Mouse (Mus musculus): ENCODE data around the gene Hist1h1c.

DNA sequence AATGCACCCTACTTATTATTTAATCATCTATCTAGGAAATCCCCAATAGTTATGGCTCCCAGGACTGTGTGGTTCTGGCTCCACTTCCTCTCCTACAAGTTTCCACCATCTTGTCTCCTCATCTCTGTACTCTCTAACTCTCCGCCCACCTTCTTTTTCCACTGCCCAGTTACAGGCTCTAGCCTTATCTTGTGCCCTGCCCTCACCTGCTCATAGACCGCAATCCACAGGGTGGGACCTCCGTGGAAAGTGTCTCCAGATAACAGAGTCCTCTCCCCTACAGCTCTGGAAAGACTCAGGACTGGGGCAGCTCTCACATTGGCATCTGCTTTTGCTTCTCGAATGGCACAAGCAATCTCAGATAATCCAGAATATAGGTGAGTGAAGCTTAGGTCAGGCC, 40.4 kb downstream of the Hist1h1c start:
- TF ChIP-seq HCFC1 (IDR thresholded peaks at IDR 0.05; ENCODE audit: borderline replicate concordance, insufficient read depth, low read length) (no peak), ZC3H11A (IDR thresholded peaks at IDR 0.05; ENCODE audit: borderline replicate concordance, low read depth, low read length) (no peak), ZNF384 (IDR thresholded peaks at IDR 0.05; ENCODE audit: low read depth, low read length) (no peak), MAFK (IDR thresholded peaks at IDR 0.05; ENCODE audit: insufficient read depth, low read depth, low read length) (no peak)
